Mouse (Mus musculus) ES-E14 (cell line): Measurements from ENCODE around the gene Dcaf8.

Source experiments
- CHD2 ChIP-seq: IDR thresholded peaks from 2 replicates; pipeline ENCODE4 v1.6.1; 2014; ENCODE audit warnings: mild to moderate bottlenecking, low read depth, low read length, inconsistent platforms
- HCFC1 ChIP-seq: IDR thresholded peaks from 2 replicates; pipeline ENCODE4 v1.6.1; 2012; ENCODE audit warnings: low read length, inconsistent platforms, borderline replicate concordance; ENCODE audit not compliant: insufficient read depth
- ZC3H11A ChIP-seq: IDR thresholded peaks from 2 replicates; pipeline ENCODE4 v1.6.1; 2012; ENCODE audit warnings: low read depth, mild to moderate bottlenecking, inconsistent platforms, low read length, borderline replicate concordance
- ZNF384 ChIP-seq: IDR thresholded peaks from 2 replicates; pipeline ENCODE4 v1.6.1; 2012; ENCODE audit warnings: low read depth, low read length, inconsistent platforms

GRCm38 (mm10) chr1:172162009-172162408 is 14.1 kb downstream of the Dcaf8 start:
- no peak for TF ChIP-seq HCFC1
- TF ChIP-seq CHD2: no peak
- TF ChIP-seq ZNF384: no peak
- TF ChIP-seq ZC3H11A: no peak
